Mouse (Mus musculus) gastrocnemius, postnatal 25 days (tissue): ENCODE measurements around the gene BC049352. TPM values are rescaled to one million over a fixed set of nuclear protein-coding genes. Genes with fewer than 3 reads are reported as not detected.

Source experiments
- DNase-seq: peaks from one replicate; pipeline ENCODE4 v3.0.0; 2022
- microRNA-seq, 2 experiments: library from miRNA; unstranded; fragments of <30 nt; microRNA quantifications; one replicate each; pipeline ENCODE4 v1.2.0; 2021; ENCODE audit warnings: borderline replicate concordance in 2 of 2
- total RNA-seq, 2 experiments: library from RNA; stranded (reverse); gene quantifications; 1 replicate in 1 of 2; 2 replicates in 1 of 2; pipeline ENCODE4 v1.2.3; 2021

Gene BC049352
- total RNA-seq, 2 experiments from 2014 or later, result 1.7 to 1.9 TPM

- DNase-seq, result no peak
These were observed 117.6 kb downstream of the BC049352 start for GRCm38 (mm10) chr9:45299231-45300006.

Small RNA genes lying within 50 kb of the gene (microRNA-seq; reads per million reads assigned to microRNA genes)
- 0 reads per million in 2 experiments for gene Mir7086

Other genes with a start within 250 kb of the BC049352 start
- 10 to 100 TPM; 32.9 to 35.5 TPM for gene Ube4a, start 216.4 kb upstream of the BC049352 start, total RNA-seq
- gene Cd3g, start 201.6 kb upstream of the BC049352 start, total RNA-seq, result under 1 TPM in 1 of 2 experiments, not detected in 1; 0.54 TPM
- not detected for gene Cd3d, start 200.2 kb upstream of the BC049352 start, total RNA-seq
- gene Cd3e, start 172.4 kb upstream of the BC049352 start, total RNA-seq, result under 1 TPM in 1 of 2 experiments, not detected in 1; 0.43 TPM
- under 1 TPM; 0.19 to 0.41 TPM for gene Mpzl2, start 142.2 kb upstream of the BC049352 start, total RNA-seq
- gene Mpzl3, start 126.8 kb upstream of the BC049352 start, total RNA-seq, result 1 to 10 TPM; 1.2 to 1.5 TPM
- under 1 TPM; 0.28 to 0.86 TPM for gene Jaml, start 102.8 kb upstream of the BC049352 start, total RNA-seq
- 1 to 10 TPM; 1.7 to 1.9 TPM for gene Scn2b, start 64.2 kb upstream of the BC049352 start, total RNA-seq
- 100 to 1,000 TPM; 202 to 205 TPM for gene Scn4b, start 43.6 kb upstream of the BC049352 start, total RNA-seq
- not detected for gene Tmprss4, start 22.1 kb downstream of the BC049352 start, total RNA-seq
- gene Il10ra, start 87.1 kb downstream of the BC049352 start, total RNA-seq, result under 1 TPM; 0.56 to 0.74 TPM
- under 1 TPM; 0.26 to 0.56 TPM for gene Tmprss13, start 137.1 kb downstream of the BC049352 start, total RNA-seq
- 10 to 100 TPM; 27.5 to 31.2 TPM for gene Fxyd6, start 188.2 kb downstream of the BC049352 start, total RNA-seq
- 1 to 10 TPM; 1.4 to 2.0 TPM for gene Fxyd2, start 217.7 kb downstream of the BC049352 start, total RNA-seq
- not detected for gene Dscaml1, start 244.6 kb downstream of the BC049352 start, total RNA-seq